Mouse (Mus musculus): ENCODE data around the gene Prr13. TPM values are rescaled to one million over a fixed set of nuclear protein-coding genes. Genes with fewer than 3 reads are reported as not detected.

Gene Prr13
- polyA plus RNA-seq, 1 experiment from 2014 or later: 77.4 TPM

- peaks cover 34% of the 10 kb centered on the region for H3K36me3 ChIP-seq (replicated peaks)
- H3K4me3 ChIP-seq: peak overlapping the region; percentile 73
- H3K4me1 ChIP-seq: peaks cover 44% of the 10 kb centered on the region
- H3K27ac ChIP-seq (replicated peaks): peak overlapping the region; percentile 88
- no peaks in the 10 kb centered on the region for H3K27me3 ChIP-seq (replicated peaks; ENCODE audit: low read depth, poor library complexity, severe bottlenecking)
- no peaks in the 10 kb centered on the region for H3K9me3 ChIP-seq
- 6% methylated on average over 9 of the region's 9 CpGs for whole genome bisulfite sequencing
- no peak for DNase-seq (ENCODE audit: low spot score)
These were observed 51.3 kb downstream of the Prr13 start for GRCm38 (mm10) chr15:102510110-102510509.

- H3K36me3 ChIP-seq (replicated peaks): peaks cover 28% of the 10 kb centered on the region
- H3K27me3 ChIP-seq (replicated peaks; ENCODE audit: low read depth, poor library complexity, severe bottlenecking): no peaks in the 10 kb centered on the region
- WGBS: 4% methylated on average over 34 of the region's 34 CpGs
- H3K27ac ChIP-seq (replicated peaks): peak overlapping the region; percentile 88
- peaks cover 49% of the 10 kb centered on the region for H3K4me1 ChIP-seq
- peak; percentile 99 for DNase-seq (ENCODE audit: low spot score)
- no peaks in the 10 kb centered on the region for H3K9me3 ChIP-seq
- peak overlapping the region; percentile 73 for H3K4me3 ChIP-seq
These were observed 51.9 kb downstream of the Prr13 start for GRCm38 (mm10) chr15:102510590-102511284.

- no peaks in the 10 kb centered on the region for H3K27me3 ChIP-seq (replicated peaks; ENCODE audit: low read depth, poor library complexity, severe bottlenecking)
- peak overlapping the region; percentile 88 for H3K27ac ChIP-seq (replicated peaks)
- H3K36me3 ChIP-seq (replicated peaks): peaks cover 22% of the 10 kb centered on the region
- H3K9me3 ChIP-seq: no peaks in the 10 kb centered on the region
- peaks cover 52% of the 10 kb centered on the region for H3K4me1 ChIP-seq
- peak; percentile 69 for DNase-seq (ENCODE audit: low spot score)
- 3% methylated on average over 6 of the region's 6 CpGs for WGBS
- peak overlapping the region; percentile 73 for H3K4me3 ChIP-seq
These were observed 52.5 kb downstream of the Prr13 start for GRCm38 (mm10) chr15:102511285-102511833.

- Histone ChIP-seq H3K4me1 (peaks cover 57% of the 10 kb centered on the region), H3K9me3 (no peaks in the 10 kb centered on the region), H3K36me3 (replicated peaks) (peaks cover 17% of the 10 kb centered on the region), H3K27ac (replicated peaks) (peak overlapping the region; percentile 88), H3K4me3 (peak overlapping the region; percentile 73), H3K27me3 (replicated peaks; ENCODE audit: low read depth, poor library complexity, severe bottlenecking) (no peaks in the 10 kb centered on the region)
- no peak for DNase-seq (ENCODE audit: low spot score)
- 24% methylated on average over 5 of the region's 5 CpGs for WGBS
These were observed 53.2 kb downstream of the Prr13 start for GRCm38 (mm10) chr15:102512010-102512409.

Other genes starting within 250 kb of the Prr13 start
- 1.1 and 1.6 TPM in 2 replicates for gene Itgb7, start 227.1 kb upstream of the Prr13 start, polyA plus RNA-seq (2016; fragmentation: Nextera tagmentation; extraction: Ambion mirVana)
- gene Rarg, start 201.5 kb upstream of the Prr13 start, polyA plus RNA-seq (2016; fragmentation: Nextera tagmentation; extraction: Ambion mirVana): 77.8 and 90.2 TPM in 2 replicates
- gene Gm9918, start 188.5 kb upstream of the Prr13 start, polyA plus RNA-seq (2016; fragmentation: Nextera tagmentation; extraction: Ambion mirVana): 0.75 and 1.3 TPM in 2 replicates
- gene Mfsd5, start 179.6 kb upstream of the Prr13 start, polyA plus RNA-seq (2016; fragmentation: Nextera tagmentation; extraction: Ambion mirVana): 63.2 and 66.4 TPM in 2 replicates
- gene Espl1, start 162.8 kb upstream of the Prr13 start, polyA plus RNA-seq (2016; fragmentation: Nextera tagmentation; extraction: Ambion mirVana): 55.4 and 57.6 TPM in 2 replicates
- 353 and 356 TPM in 2 replicates for gene Pfdn5, start 132.9 kb upstream of the Prr13 start, polyA plus RNA-seq (2016; fragmentation: Nextera tagmentation; extraction: Ambion mirVana)
- gene Myg1, start 127.3 kb upstream of the Prr13 start, polyA plus RNA-seq (2016; fragmentation: Nextera tagmentation; extraction: Ambion mirVana): 123 and 126 TPM in 2 replicates
- gene Aaas, start 108.3 kb upstream of the Prr13 start, polyA plus RNA-seq (2016; fragmentation: Nextera tagmentation; extraction: Ambion mirVana): 135 and 137 TPM in 2 replicates
- gene Sp7, start 91.8 kb upstream of the Prr13 start, polyA plus RNA-seq (2016; fragmentation: Nextera tagmentation; extraction: Ambion mirVana): 1.4 and 1.7 TPM in 2 replicates
- 9.9 and 10.6 TPM in 2 replicates for gene Sp1, start 52.9 kb upstream of the Prr13 start, polyA plus RNA-seq (2016; fragmentation: Nextera tagmentation; extraction: Ambion mirVana)
- 0.09 and 0.20 TPM in 2 replicates for gene Amhr2, start 13.7 kb upstream of the Prr13 start, polyA plus RNA-seq (2016; fragmentation: Nextera tagmentation; extraction: Ambion mirVana)
- gene Pcbp2, start 11.5 kb downstream of the Prr13 start, polyA plus RNA-seq (2016; fragmentation: Nextera tagmentation; extraction: Ambion mirVana): 206 and 217 TPM in 2 replicates
- 7.6 TPM in 1 of 2 replicates, not detected in the other for gene Gm10337, start 44.7 kb downstream of the Prr13 start, polyA plus RNA-seq (2016; fragmentation: Nextera tagmentation; extraction: Ambion mirVana)
- 29.1 and 32.3 TPM in 2 replicates for gene Map3k12, start 58.0 kb downstream of the Prr13 start, polyA plus RNA-seq (2016; fragmentation: Nextera tagmentation; extraction: Ambion mirVana)
- 140 and 143 TPM in 2 replicates for gene Tarbp2, start 59.2 kb downstream of the Prr13 start, polyA plus RNA-seq (2016; fragmentation: Nextera tagmentation; extraction: Ambion mirVana)
- 1.8 and 2.8 TPM in 2 replicates for gene Npff, start 65.9 kb downstream of the Prr13 start, polyA plus RNA-seq (2016; fragmentation: Nextera tagmentation; extraction: Ambion mirVana)
- not detected in 2 replicates for gene Gm28047, start 166.0 kb downstream of the Prr13 start, polyA plus RNA-seq (2016; fragmentation: Nextera tagmentation; extraction: Ambion mirVana)
- 22.2 and 25.1 TPM in 2 replicates for gene Atf7, start 166.4 kb downstream of the Prr13 start, polyA plus RNA-seq (2016; fragmentation: Nextera tagmentation; extraction: Ambion mirVana)
- gene Atp5g2, start 213.3 kb downstream of the Prr13 start, polyA plus RNA-seq (2016; fragmentation: Nextera tagmentation; extraction: Ambion mirVana): 52.8 and 56.9 TPM in 2 replicates